Mouse (Mus musculus) cerebellum, postnatal 36 days (tissue): ENCODE data around the gene Pdzd3.

Source experiments
- DNase-seq, 2 experiments: peaks; one replicate each; pipeline ENCODE4 v3.0.0; 2021 to 2022; ENCODE audit warnings: mixed read lengths in 2 of 2

Gene Pdzd3

GRCm38 (mm10) chr9:44249181-44250146 is 1.8 kb downstream of the Pdzd3 start:
- peak; percentile 41 to 57 for DNase-seq

- DNase-seq: no peak
Measured at GRCm38 (mm10) chr9:44247907-44248306, 3.4 kb downstream of the Pdzd3 start.

- no peak for DNase-seq
Measured at GRCm38 (mm10) chr9:44243621-44244020, 7.7 kb downstream of the Pdzd3 start.

DNA sequence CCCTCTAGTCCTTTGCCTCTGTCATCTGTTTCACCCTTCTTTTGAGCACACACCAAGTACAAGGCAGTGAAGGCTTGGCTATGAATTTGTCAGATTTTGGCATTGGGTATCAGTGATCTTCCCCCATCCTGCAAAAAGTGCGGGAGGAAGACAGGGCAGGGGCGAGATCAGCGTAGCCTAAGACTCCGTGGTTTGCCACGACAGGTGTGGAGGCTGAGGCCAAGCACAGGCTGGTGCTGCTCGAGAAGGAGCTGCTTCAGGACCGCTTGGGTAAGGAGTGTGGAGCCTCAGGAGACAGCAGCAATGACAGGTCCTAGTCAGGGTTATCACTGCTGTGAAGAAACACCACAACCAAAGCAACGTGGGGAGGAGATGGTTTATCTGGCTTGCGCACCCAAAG is 9.9 kb downstream of the Pdzd3 start:
- DNase-seq: no peak

- DNase-seq: no peak
Measured at GRCm38 (mm10) chr9:44240911-44241310, 10.4 kb downstream of the Pdzd3 start.

- no peak for DNase-seq
Measured at GRCm38 (mm10) chr9:44240399-44240798, 10.9 kb downstream of the Pdzd3 start, which contains the start of gene Ccdc153. Gene Ccdc153 (plus strand): TSS chr9:44240676.

DNA sequence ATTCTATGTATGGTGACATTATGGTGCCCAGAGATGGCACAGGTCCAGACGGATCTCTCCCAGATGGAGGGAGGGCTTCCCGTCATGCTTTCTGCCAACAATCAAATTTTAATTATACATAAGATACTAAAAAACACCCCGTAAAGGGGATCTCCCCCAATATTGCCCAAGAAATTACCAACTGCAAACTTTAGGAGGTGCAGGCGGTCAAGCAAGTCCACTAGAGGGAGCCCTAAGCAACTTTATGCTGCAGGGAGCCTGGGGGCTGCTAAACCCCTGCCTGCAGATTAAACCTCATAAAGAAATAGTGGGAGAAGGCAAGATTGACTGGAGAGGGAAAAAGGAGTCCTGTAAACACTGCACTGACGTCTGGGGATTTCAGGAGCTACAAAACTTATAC is 11.8 kb downstream of the Pdzd3 start:
- peak; percentile 40 to 54 for DNase-seq

GRCm38 (mm10) chr9:44238501-44239190 is 12.6 kb downstream of the Pdzd3 start:
- no peak for DNase-seq

GRCm38 (mm10) chr9:44237128-44237527 is 14.1 kb downstream of the Pdzd3 start:
- no peak for DNase-seq

- DNase-seq: no peak
Measured at GRCm38 (mm10) chr9:44236601-44237000, 14.7 kb downstream of the Pdzd3 start.

DNA sequence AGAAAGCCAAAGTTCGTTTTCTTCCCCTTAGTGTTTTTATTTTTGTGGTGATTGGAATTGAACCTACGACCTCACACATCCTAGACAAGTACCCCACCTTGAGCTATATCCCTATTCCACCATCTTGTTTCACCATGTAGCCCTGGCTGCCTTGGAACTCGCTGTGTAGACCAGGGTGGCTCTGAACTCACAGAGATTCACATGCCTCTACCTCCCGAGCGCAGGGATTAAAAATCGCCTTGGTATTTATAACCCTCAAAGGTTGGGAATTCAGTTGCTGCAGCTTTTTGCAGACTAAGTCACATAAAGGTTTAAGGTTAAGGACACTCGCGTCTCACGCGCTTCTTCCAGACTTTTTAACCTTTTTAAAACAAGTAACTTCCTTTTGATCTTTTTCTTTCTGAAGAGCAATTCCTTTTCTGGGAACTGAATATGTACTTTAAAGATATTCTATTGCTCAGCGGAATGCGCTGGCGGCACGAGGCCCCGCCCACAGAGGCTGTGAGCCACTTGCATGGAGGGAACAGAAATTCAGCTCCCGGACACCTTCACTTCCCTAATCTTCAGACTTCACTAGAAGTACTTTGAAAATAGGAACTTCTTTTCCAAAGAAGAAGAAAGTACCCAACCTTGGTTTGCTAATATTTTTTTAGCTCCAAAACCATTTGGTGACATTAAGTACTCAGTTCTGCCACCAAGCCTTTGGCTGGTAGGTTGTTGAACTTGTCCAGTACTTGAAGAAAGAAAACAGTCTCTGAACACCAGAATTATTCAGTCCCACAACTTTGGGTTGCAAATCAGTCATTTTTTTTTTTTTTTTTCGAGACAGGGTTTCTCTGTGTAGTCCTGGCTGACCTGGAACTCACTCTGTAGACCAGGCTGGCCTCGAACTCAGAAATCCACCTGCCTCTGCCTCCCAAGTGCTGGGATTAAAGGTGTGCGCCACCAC is 16.5 kb downstream of the Pdzd3 start:
- DNase-seq: peak; percentile 24 to 26

GRCm38 (mm10) chr9:44233802-44234478 is 17.3 kb downstream of the Pdzd3 start, which contains the start of gene Cbl:
Gene Cbl (minus strand): TSS chr9:44234049.
- peak; percentile 98 to 99 for DNase-seq

- DNase-seq: peak in 1 of 2 experiments; percentile 29
Measured at GRCm38 (mm10) chr9:44233021-44233801, 18.1 kb downstream of the Pdzd3 start.

GRCm38 (mm10) chr9:44231609-44232008 is 19.7 kb downstream of the Pdzd3 start:
- DNase-seq: no peak

DNA sequence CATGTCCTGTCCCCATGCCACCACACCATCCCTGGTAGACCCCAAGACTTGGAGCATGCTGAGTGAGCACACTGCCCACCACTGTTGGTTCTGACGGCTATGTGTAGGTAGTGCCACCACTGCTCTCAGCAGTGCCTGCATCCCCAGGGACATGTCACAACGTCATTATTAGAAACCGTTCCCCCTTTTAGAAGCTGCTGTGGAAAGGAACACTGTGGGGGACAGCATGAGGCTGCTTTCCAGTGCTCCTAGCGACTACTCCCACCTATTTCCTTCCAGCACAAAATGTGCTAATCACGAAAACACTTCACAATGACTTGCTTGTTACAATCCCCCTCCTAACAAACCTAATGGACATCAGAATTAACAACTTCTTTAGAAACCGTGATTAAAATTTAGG is 25.3 kb downstream of the Pdzd3 start:
- no peak for DNase-seq

DNA sequence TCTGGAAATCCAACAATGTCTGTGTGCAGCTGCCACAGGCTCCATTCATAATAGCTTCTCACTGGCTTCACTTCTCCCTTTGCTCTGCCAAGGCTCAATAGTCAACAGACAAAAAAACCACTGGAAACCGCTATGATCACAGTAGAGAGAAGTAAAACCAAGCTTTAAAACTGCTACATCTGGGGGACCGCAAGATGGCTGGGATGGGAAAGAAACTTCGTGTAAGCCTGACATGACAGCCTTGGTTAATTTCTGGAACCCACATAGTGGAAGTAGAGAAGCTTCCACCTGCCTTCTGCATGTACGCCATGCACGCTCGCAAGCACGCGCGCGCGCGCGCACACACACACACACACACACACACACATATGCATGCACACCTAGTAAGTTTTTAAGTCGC is 37.7 kb downstream of the Pdzd3 start:
- DNase-seq: no peak

DNA sequence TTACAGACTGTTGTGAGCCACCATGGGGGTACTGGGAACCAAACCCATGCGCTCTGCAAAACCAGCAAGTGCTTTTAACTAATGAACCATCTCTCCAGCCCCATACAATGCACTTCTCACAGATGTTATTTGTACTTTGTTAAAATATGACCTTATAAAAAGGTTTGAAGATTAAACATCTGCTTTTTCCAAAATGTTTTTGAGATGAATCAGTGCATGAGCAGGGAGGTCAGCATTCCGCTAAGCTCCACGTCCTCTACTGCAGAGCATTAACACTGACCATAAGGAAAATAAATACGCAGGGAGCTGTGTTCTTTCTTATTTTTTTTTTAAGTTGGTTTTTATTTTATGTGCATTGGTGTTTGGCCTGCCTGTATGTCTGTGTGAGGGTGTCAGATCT is 38.9 kb downstream of the Pdzd3 start:
- DNase-seq: no peak

DNA sequence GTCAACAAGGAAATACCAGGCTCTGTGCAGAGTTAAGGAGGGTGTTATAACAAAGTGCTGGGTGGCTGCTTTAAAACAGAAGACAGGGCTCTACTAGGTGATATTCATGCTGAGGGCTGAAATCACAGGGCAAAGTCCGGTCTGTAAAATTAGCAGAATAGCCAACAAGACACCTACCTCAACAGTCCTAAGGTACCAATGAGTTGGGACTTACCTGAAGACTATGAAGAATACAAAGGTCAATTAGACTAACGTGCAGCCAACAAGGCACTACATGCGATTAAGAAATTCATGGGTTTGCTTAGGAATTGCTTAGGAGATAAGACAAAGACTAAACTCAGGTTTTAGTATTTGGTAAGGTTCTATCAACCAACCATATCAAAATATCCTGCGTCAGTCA is 41.9 kb downstream of the Pdzd3 start:
- no peak for DNase-seq

GRCm38 (mm10) chr9:44207840-44208239 is 43.4 kb downstream of the Pdzd3 start:
- DNase-seq: no peak

DNA sequence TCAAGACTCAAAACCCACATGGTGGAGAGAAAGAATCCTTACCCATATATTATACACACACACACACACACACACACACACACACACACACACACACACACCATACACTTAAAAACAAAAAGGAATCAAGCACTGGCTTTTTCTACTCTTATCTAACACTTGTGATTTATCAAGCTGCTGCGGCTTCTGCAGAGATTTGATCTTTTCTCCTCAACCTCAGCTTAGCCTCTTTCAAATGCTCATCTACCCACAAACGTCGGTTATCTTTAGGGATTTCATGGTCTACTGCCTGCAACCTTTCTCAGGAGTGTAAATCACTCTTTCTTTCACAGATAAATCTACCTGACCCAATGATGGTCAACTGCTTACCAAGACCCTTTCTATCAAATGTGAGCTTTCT is 50.8 kb downstream of the Pdzd3 start:
- DNase-seq: no peak

DNA sequence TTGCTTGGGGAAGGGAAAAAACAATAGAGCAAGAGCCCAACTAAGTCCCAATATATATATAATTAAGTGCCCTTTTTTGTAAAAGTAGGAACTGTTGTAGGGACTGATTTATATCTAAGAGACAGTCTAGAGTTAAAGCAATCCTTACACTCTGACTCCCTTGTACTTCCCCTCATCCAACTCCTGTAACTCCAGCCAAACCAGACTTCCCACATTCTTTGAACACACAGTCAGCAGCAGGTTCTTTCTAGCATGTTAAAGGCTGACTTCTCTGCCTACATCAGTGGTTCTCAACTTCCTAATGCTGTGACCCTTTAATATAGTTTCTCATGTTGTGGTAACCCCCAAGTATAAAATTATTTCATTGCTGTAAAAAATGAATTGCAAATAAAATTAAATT is 51.7 kb downstream of the Pdzd3 start:
- no peak for DNase-seq
